Mouse (Mus musculus) heart, postnatal 0 days (tissue): ENCODE data around the gene Adam23. TPM values are rescaled to one million over a fixed set of nuclear protein-coding genes. Genes with fewer than 3 reads are reported as not detected.
A peak's percentile ranks its signal among the peaks of the same experiment; 100 is the strongest.

Experiments
- ATAC-seq: fragments of 200-750 bp; cut with Nextera tagmentation; 2 replicates; pipeline ENCODE4 v1.8.0; 2017; ENCODE audit warnings: low read depth, moderate number of reproducible peaks, moderate library complexity; ENCODE audit not compliant: insufficient read depth
- DNase-seq: peaks from one replicate; pipeline ENCODE4 v3.0.0-alpha.2; 2016; ENCODE audit warnings: low spot score
- H3K27ac ChIP-seq: fragments of 300-500 bp; sonication (generic); 2 replicates; pipeline ENCODE4 v1.5.1; 2014; ENCODE audit warnings: low read depth, mild to moderate bottlenecking
- H3K27me3 ChIP-seq: fragments of 300-500 bp; sonication (generic); 2 replicates; pipeline ENCODE4 v1.6.1; 2014; ENCODE audit warnings: low read length, mixed read lengths; ENCODE audit not compliant: control insufficient read depth, insufficient read depth
- H3K36me3 ChIP-seq: fragments of 300-500 bp; sonication (generic); replicated peaks from 2 replicates; pipeline ENCODE4 v1.6.1; 2014; ENCODE audit warnings: low read length, mixed read lengths; ENCODE audit not compliant: control insufficient read depth, insufficient read depth
- H3K4me1 ChIP-seq: fragments of 300-500 bp; sonication (generic); 2 replicates; pipeline ENCODE4 v1.6.1; 2014; ENCODE audit warnings: antibody characterized with exemption; ENCODE audit not compliant: control insufficient read depth, insufficient read depth
- H3K4me2 ChIP-seq: fragments of 300-500 bp; sonication (generic); 2 replicates; pipeline ENCODE4 v1.6.1; 2014; ENCODE audit warnings: low read depth, mild to moderate bottlenecking, low read length, moderate library complexity
- H3K4me3 ChIP-seq: fragments of 300-500 bp; sonication (generic); 2 replicates; pipeline ENCODE4 v1.5.1; 2014; ENCODE audit warnings: low read depth, low read length
- H3K9ac ChIP-seq: fragments of 300-500 bp; sonication (generic); replicated peaks from 2 replicates; pipeline ENCODE4 v1.6.1; 2014; ENCODE audit warnings: low read depth, low read length, mixed read lengths
- H3K9me3 ChIP-seq: fragments of 300-500 bp; sonication (generic); replicated peaks from 2 replicates; pipeline ENCODE4 v1.6.1; 2016; ENCODE audit warnings: low read length; ENCODE audit not compliant: control insufficient read depth
- CTCF ChIP-seq: IDR thresholded peaks from 2 replicates; pipeline ENCODE4 v1.5.1; 2016; ENCODE audit warnings: antibody characterized with exemption, control low read depth, low read depth
- EP300 ChIP-seq: IDR thresholded peaks from 2 replicates; pipeline ENCODE4 v1.6.1; 2016; ENCODE audit warnings: antibody characterized with exemption, low read depth
- WGBS: fragments of 180-500 bp; shearing (Covaris S2); extraction: QIAGEN DNeasy Blood & Tissue Kit; methylation state at CpG from one replicate; pipeline ENCODE4 v1.1.7; 2014; 5-methylcytosine and 5-hydroxymethylcytosine counted together
- polyA plus RNA-seq: library from polyadenylated mRNA; unstranded; fragments of >200 nt; fragmentation: Nextera tagmentation; extraction: Ambion mirVana; gene quantifications from 2 replicates; pipeline ENCODE4 v1.2.1, GENCODE M21; 2015
- total RNA-seq: library from RNA; depleted of rRNA; stranded (reverse); fragments of >200 nt; gene quantifications from 2 replicates; pipeline ENCODE4 v1.2.3, GENCODE M21; 2014; ENCODE audit warnings: low replicate concordance

The Adam23 gene
- total and polyA plus RNA-seq, 2 experiments from 2014 or later, result 0.72 to 3.7 TPM

DNA sequence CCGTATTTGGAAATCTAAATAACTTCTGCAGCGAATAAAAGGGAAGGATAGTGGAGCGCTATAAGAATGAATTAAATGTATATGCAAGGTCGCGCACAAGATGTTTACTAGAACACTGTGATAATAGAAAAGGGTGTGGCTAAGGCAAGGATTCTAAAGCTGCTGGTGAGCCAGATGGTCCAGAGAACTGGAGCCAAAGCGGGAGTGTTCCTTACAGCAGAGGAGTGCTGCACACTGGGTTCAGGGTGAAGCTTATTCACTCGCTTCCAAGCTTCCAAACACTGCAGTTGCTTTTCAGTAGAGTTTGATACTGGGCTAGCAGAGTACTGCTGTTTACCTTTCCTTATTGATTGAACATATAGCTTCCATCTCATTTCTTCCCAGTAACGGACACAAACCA lies 14.5 kb upstream of the Adam23 start:
- Histone ChIP-seq H3K9me3 (no peaks in the 10 kb centered on the region), H3K27me3 (no peaks in the 10 kb centered on the region), H3K4me1 (no peaks in the 10 kb centered on the region; the same call in 1 of the 2 replicates), H3K9ac (no peak overlapping the region), H3K36me3 (no peaks in the 10 kb centered on the region), H3K4me3 (no peak overlapping the region), H3K4me2 (no peak overlapping the region), H3K27ac (0 out of 2 replicates have a peak overlapping the region, but pooled peaks have one; percentile 5)
- WGBS, result 82% methylated on average over 8 of the region's 8 CpGs
- DNase-seq, result no peak
- no peak for ATAC-seq
- TF ChIP-seq EP300 (no peak), CTCF (no peak)

DNA sequence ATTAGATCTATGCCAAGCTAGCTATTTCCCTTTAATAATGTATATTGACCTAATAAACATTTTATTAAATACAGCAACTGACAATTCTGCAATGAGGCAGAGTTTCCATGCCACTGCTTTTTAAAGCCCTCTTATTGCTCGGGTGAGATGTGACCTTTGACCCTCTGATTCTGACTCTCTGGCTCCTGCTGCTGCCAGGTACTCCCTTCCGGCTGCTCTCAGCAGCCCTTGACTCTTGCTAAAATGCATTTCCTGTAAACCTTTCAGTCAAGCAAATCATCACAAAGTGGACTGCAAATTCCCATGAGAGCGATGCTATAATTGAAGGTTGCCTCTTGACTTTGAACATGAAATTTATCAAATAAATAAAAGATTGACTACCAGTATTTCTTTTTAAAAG lies 13.8 kb upstream of the Adam23 start:
- Histone ChIP-seq H3K36me3 (no peaks in the 10 kb centered on the region), H3K4me3 (no peak overlapping the region), H3K9me3 (no peaks in the 10 kb centered on the region), H3K27ac (no peak overlapping the region), H3K4me2 (no peak overlapping the region), H3K27me3 (no peaks in the 10 kb centered on the region), H3K4me1 (no peaks in the 10 kb centered on the region; the same call in 1 of the 2 replicates), H3K9ac (no peak overlapping the region)
- DNase-seq, result no peak
- no peak for ATAC-seq
- 63% methylated on average over 3 of the region's 3 CpGs for WGBS
- TF ChIP-seq CTCF (no peak), EP300 (no peak)

DNA sequence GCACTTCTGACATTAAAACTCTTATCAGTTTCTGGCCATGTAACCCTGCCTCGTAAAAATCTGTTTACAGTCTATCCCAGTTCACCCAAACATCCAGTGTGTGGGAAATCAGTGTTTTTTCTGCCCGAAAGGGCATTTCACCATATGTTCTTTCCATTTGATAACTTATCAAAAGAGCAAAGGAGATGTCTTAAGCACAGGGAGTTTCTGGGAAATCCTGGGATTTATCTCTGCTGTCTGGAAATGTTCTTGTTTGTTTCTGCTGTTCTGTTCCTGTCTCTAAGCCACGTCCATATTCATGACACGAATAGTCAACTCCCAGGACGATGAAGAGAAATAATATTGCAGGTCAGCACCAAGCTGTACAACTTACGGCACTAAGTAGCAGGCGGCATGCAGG lies 11.6 kb upstream of the Adam23 start:
- H3K27ac ChIP-seq, result peak overlapping the region; percentile 31; the same call in 1 of the 2 replicates
- no peak overlapping the region for H3K4me3 ChIP-seq
- H3K4me2 ChIP-seq, result no peak overlapping the region
- H3K9me3 ChIP-seq, result no peaks in the 10 kb centered on the region
- H3K36me3 ChIP-seq, result no peaks in the 10 kb centered on the region
- no peak for TF ChIP-seq CTCF
- TF ChIP-seq EP300, result no peak
- 43% methylated on average over 7 of the region's 7 CpGs for WGBS
- H3K27me3 ChIP-seq, result no peaks in the 10 kb centered on the region
- no peak overlapping the region for H3K9ac ChIP-seq
- no peaks in the 10 kb centered on the region; the same call in 1 of the 2 replicates for H3K4me1 ChIP-seq
- DNase-seq (peak; percentile 18), ATAC-seq (no peak)

DNA sequence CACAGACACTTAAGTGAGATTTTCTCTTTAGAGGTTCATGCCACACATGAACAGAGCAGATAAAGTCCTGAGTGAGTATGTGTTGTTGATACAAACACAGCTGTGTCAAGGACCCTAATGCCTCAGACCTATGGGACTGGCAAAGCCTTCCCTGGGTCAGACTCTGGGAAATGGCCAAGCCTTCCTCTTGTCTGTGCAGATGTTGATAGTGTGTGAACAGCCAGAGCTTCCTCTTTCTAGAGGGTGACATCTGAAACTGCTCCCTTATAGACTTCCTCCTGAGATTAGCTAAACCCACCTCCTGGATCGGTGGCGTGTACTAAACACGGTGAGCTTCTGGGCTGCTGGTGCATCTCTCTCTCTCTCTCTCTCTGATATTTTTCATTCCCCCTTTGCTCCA lies 8.2 kb upstream of the Adam23 start:
- H3K27me3 ChIP-seq, result no peaks in the 10 kb centered on the region
- no peaks in the 10 kb centered on the region for H3K36me3 ChIP-seq
- no peaks in the 10 kb centered on the region for H3K9me3 ChIP-seq
- H3K9ac ChIP-seq, result no peak overlapping the region
- no peak overlapping the region for H3K4me3 ChIP-seq
- 13% methylated on average over 3 of the region's 3 CpGs for WGBS
- H3K27ac ChIP-seq, result no peak overlapping the region
- no peaks in the 10 kb centered on the region; the same call in 1 of the 2 replicates for H3K4me1 ChIP-seq
- DNase-seq (no peak), ATAC-seq (no peak)
- TF ChIP-seq CTCF (no peak), EP300 (no peak)
- H3K4me2 ChIP-seq, result no peak overlapping the region

DNA sequence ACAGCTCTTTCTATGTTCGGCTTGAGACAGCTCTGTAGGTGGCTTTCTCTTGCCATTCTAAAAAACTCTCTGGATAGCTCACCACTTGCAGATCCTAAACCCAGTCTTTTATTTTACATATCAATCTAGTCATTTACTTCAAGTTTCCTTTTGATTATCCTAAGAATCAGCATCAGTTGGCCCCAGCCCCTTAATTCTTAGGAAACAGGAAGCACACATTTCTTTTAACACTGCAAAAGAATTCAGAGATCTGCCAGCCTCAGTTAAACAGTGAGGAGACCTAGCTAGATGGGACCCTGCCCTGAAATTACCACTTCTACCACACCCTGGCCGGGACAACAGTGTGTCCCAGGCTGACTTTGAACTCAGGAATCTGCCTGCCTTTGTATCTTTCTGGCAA lies 3.5 kb upstream of the Adam23 start:
- no peak for TF ChIP-seq EP300
- no peak for TF ChIP-seq CTCF
- ATAC-seq, result no peak
- Histone ChIP-seq H3K27me3 (peaks cover 21% of the 10 kb centered on the region), H3K4me2 (no peak overlapping the region), H3K9ac (no peak overlapping the region), H3K4me3 (no peak overlapping the region), H3K4me1 (0 out of 2 replicates have a peak, but pooled peaks cover 3% of the 10 kb centered on the region), H3K36me3 (no peaks in the 10 kb centered on the region), H3K9me3 (no peaks in the 10 kb centered on the region), H3K27ac (no peak overlapping the region)
- no peak for DNase-seq
- 58% methylated on average over 2 of the region's 2 CpGs for WGBS

DNA sequence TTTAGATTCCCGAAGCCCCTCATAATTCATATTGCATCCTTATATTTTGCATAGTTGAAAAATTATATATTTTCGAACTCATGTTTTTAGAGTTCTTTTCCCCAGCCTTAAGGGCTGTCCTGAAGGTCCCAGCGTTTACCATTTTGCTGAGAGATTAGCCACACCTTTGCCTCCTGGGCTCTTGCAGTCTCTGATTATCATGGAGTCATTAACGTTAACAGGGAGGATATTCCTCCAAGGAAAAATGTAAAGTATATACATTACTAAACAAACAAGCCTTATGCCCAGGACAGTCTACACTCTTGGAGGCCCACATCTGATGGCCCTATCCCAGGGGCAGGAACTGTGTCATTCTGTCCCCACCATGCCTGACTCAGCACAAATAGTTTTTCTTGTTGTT lies 3.1 kb upstream of the Adam23 start:
- H3K4me2 ChIP-seq, result no peak overlapping the region
- no peak overlapping the region for H3K9ac ChIP-seq
- no peaks in the 10 kb centered on the region for H3K36me3 ChIP-seq
- DNase-seq (no peak), ATAC-seq (no peak)
- H3K27ac ChIP-seq, result no peak overlapping the region
- H3K9me3 ChIP-seq, result no peaks in the 10 kb centered on the region
- no peak overlapping the region for H3K4me3 ChIP-seq
- peaks cover 21% of the 10 kb centered on the region for H3K27me3 ChIP-seq
- 0 out of 2 replicates have a peak, but pooled peaks cover 3% of the 10 kb centered on the region for H3K4me1 ChIP-seq
- TF ChIP-seq EP300 (no peak), CTCF (no peak)
- WGBS, result 61% methylated on average over 4 of the region's 4 CpGs
